Mouse (Mus musculus): ENCODE data around the gene Psen1.

DNA sequence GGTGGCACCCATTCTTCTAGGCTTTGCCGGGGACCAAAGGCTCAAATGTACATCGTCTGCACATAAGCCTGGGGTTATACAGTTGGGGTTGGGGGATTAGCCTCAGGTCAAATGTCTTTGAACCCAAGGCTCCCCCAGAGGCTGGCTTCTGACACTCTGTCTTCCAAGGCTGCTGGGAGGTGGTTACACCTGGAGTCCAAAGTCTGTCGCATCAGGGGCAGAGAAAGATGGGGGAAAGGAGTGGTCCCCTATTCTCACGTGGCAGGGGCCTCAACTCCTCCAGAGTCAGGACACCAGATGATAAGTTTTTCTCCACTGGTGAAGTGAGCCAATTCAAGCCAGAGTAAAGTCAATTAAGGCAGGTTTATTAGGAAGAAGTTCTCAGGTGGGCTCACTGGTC lies 10.7 kb downstream of the Psen1 start:
- TF ChIP-seq POLR2A (IDR thresholded peaks at IDR 0.05; ENCODE audit: borderline replicate concordance, insufficient read depth, low read length) = no peak
- TF ChIP-seq CTCF (IDR thresholded peaks at IDR 0.05; ENCODE audit: borderline replicate concordance, insufficient read depth, low read depth, low read length) = no peak

Data from cerebellum, adult 2 months (tissue).